Mouse (Mus musculus) CD8-positive naive resting alpha-beta T cell, adult 2 months (primary cell): ENCODE measurements around the gene Hmx3.

ENCODE experiments used
- DNase-seq, 2 experiments: peaks; one replicate each; pipeline ENCODE4 v3.0.0; 2022; ENCODE audit warnings: low read depth in 2 of 2, low spot score in 2 of 2

Gene Hmx3

DNA sequence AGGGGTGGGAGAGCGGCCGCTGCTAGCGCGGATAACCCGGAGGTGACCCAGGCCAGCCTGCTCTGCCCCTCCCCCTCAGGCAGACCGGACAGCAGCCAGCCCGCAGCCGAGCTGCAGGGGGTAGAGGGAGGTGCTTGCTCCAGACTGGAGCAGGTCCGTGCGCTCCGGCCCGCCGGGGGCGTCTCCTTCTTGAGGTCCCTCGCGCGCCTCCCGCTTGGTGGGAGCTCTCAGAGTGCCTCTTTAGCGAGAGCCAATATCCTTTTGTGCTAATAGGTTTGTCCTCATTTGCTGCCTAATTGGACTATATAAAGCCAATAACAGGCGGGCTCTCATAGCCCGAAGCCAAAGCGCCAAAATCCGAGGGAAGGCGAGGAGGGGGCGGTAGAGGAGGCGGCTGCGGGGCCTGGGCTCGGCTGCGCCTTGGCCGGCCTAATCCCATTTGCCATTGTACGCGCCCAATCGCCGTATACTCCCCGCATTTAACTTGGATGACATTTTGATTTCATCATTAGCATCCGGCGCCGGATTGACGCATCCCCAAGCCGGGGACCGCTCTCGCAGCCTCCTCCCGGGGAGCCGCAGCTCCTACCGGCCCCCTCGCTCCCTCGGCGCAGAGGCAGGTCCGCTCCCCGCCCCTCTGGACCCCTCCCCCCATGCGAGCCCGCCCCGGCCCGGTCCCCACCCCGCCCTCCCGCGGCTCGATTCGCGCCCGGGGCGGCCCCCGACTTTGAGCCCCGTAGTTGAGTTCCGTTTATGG is at the start of gene Hmx3:
Gene Hmx3 (plus strand): TSS at position 753 of the 757 bp plus-strand sequence.
- no peak for DNase-seq

GRCm38 (mm10) chr7:131503739-131504138 is 38.9 kb upstream of the Hmx3 start:
- no peak for DNase-seq

GRCm38 (mm10) chr7:131539979-131540378 is 2.7 kb upstream of the Hmx3 start:
- DNase-seq: peak; percentile 62 to 68

- DNase-seq: no peak
Measured at GRCm38 (mm10) chr7:131541184-131542114, 1.2 kb upstream of the Hmx3 start.

DNA sequence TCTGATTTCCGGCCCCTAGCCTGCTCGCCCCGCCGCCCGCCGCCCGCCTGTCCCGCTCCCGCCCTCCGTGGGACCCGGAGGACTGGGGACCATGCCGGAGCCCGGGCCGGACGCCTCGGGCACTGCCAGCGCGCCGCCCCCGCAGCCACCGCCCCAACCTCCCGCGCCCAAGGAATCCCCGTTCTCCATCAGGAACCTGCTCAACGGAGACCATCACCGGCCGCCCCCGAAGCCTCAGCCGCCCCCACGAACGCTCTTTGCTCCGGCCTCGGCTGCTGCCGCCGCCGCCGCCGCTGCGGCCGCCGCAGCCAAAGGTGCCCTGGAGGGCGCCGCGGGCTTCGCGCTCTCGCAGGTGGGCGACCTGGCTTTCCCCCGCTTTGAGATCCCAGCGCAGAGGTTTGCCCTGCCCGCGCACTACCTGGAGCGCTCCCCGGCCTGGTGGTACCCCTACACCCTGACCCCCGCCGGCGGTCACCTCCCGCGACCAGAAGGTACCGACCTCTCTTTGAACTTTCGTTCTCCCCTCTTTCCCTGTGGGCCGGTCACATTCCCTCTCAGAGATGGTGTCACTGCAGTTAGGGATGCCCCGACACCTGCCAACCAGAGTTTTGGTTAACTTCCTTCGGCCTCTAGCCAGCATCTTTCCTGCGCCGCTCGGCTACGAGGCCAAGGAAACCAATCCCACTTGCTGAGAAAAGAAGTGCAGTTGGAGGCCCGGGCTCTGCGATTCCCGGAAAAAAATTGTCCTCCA is 380 bp downstream of the Hmx3 start:
- DNase-seq: no peak

DNA sequence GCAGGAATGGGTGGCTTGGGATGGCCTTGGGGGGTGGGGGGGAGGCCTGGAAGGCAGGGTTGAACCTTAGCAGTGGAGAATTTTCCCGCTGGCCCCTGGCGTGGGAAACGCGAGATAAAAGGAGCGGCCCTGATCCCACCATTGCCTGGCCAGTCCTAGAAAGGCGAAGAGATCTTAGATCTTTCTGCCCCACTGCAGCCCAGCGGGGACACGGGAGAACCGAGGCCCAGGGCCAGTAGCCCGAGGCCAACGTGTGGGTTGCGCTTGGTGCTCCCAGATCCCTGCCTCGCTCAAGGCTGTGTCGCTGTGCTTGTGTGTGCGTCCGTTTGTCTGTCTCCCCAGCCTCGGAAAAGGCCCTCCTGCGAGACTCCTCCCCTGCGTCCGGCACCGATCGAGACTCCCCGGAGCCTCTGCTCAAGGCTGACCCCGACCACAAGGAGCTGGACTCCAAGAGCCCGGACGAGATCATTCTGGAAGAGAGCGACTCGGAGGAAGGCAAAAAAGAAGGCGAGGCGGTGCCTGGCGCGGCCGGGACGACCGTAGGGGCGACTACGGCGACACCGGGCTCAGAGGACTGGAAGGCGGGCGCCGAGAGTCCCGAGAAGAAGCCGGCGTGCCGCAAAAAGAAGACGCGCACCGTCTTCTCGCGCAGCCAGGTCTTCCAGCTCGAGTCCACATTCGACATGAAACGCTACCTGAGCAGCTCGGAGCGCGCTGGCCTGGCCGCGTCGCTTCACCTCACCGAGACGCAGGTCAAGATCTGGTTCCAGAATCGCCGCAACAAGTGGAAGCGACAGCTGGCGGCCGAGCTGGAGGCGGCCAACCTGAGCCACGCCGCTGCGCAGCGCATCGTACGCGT is 1.2 kb downstream of the Hmx3 start:
- no peak for DNase-seq

DNA sequence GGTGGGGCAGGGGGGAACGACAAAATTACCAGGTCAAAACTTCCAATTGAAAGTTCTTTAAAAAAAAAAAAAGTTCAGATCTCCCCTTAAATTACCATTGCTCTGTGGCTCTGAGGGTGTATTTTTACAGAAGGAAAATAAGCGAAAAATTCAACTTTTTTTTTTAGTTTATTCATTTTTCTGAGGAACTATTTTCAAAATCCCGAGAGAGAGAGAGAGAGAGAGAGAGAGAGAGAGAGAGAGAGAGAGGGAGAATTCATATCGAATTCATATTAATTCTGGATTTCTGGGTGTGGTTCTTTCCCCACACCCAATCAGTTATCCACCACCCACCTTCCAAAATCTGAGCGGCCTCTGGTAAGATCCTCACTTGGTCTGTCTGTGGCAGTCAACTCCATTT is 2.2 kb downstream of the Hmx3 start:
- DNase-seq: no peak

DNA sequence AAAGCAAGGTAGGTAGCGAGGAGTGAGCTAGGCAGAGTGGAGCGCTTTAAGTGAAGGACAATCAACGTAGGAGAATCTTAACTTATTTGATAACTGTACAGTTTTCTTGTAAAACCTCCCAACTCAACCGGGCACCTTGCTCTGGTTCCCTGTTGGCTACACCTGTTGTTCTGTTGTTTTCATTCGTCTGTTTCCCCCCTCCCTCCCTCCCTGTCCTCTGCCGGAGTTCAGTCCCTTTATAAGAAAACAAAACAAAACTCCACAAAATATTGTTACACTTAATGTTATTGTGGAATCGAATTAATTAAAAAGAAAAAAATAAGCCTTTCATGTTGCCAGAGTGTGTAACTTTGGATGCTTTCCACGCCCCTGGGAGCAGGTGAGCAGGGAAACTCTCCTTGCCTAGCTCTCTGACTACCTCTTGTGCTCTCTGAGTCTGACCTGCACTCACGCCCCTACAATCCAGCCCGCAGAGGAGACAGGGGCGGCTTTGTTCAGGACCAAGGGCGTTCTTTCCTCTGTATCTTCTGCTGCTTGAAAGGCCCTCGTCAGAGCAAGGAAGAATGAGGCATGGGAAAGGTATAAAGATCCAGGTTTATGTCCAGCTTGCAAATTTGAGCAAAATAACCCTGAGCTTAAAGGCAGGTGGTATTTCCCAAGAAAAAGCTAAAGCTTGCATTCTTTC is 3.2 kb downstream of the Hmx3 start:
- no peak for DNase-seq

DNA sequence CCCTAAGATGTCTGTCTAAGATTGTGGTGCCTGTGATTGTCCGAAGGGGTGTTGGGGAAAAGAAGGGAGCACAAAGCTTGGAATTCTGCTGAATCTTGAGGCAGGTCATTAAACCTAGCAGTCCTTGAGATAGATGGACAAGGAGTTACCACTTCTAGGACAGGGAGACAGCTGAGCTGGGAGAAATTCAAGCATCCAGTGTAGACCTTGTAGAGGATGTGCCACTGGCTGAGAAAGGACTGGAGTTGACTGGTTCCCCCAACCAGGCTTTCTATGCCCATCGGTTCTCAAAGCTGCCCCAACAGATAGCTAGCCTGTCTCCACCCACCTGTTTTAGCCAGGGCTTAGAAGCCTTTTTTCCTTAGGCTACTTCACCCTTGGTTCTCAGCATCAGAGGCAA is 3.8 kb downstream of the Hmx3 start:
- DNase-seq: no peak

DNA sequence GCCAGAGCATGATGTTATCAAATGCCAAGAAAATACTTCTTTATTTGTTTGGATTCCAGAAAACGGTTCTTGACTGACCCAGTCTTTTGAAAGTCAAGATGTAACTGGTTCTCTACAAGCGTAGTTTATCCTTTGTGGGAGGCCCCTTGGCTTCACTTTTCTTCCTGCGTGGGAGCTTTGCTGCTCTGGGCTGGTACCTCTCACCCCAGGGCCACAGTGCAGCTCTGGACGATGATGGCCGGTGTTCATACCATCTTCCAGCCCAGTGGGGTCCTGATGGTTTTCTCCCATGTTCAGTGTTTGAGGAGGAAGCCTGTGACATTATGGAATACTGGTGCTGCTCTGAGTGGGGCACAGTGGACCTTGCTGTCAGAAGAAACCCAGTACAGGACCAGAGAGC is 4.8 kb downstream of the Hmx3 start:
- DNase-seq: no peak

DNA sequence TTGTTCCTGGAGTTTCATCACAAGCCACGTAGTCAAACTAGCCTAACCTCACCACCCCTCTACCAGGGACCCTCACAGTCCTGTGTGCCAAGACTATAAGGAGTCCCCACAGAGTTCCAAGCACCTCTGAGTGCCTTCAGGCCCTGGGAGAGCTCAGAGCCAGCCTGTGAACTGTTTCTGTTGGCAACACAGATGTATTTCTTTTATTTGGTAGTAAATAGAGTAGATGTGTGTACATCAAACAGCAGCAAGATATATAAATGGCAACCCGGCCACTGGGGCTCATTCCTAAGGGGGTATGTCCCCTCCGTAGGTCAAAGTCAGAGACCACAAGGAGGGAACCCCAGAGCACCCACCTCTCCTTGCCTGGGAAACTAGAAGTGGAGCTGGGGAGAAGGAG is 5.8 kb downstream of the Hmx3 start, which contains the start of gene Hmx2:
Gene Hmx2 (plus strand): TSS at position 301 of the 400 bp plus-strand sequence.
- no peak for DNase-seq

DNA sequence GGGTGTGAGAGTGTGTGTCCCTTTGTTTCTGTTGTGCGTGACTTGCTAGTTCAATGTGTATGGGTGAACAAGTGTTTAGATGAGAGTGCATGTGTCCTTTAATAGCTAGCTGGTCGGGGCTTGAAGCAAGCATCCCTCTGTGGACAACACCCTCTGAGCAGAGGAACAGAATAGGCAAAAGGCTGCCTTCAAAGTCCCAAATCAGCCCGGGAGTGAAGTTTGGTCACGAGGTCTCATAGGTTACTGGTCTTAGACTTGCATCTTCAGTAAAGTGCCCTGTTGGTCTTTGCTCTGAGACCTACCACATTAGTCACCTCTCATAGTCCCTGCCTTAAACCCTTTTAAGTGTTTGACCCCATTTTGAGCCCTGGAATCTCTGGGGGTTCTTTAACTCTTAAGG is 8.8 kb downstream of the Hmx3 start:
- DNase-seq: no peak

GRCm38 (mm10) chr7:131551931-131552741 is 9.5 kb downstream of the Hmx3 start:
- no peak for DNase-seq

DNA sequence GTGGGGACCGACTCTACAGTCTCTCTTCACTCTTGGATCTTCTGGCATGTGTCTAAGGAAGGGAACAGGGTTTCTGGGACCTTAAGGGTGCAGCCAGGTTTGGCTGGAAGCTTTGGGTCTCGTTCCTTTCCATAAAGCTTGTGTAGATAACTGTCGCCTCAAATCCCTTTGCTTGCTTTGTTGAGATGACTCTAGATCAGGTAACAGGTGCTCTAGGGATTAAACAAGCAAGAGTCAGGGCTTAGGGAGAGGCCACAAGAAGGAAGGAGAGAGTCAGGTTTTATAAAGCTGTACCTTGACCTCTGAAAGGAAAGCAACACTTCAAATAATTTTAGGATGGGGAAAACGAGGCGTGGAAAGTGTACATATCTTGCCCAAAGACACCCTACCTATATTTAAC is 10.1 kb downstream of the Hmx3 start:
- DNase-seq: no peak

DNA sequence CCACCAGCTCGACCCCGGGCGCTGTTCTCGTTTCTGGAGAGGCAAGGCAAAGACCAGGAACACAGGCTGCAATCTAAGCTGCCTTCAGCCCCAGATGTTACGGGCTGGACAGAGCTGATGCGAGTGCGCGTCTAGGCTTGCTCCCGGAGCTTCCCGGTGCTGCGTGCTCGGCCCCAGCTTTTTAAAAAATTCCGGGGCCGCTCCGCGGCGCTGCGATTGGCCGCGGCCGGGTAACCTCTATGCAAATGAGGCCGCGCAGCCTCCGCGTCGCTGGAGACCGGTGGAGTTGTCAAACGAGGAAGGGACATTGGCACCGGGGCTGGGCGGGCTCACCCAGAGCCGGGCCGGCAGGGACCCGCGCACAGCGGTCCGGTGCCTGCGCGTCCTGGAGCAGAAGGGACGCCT is 11.1 kb downstream of the Hmx3 start:
- no peak for DNase-seq

DNA sequence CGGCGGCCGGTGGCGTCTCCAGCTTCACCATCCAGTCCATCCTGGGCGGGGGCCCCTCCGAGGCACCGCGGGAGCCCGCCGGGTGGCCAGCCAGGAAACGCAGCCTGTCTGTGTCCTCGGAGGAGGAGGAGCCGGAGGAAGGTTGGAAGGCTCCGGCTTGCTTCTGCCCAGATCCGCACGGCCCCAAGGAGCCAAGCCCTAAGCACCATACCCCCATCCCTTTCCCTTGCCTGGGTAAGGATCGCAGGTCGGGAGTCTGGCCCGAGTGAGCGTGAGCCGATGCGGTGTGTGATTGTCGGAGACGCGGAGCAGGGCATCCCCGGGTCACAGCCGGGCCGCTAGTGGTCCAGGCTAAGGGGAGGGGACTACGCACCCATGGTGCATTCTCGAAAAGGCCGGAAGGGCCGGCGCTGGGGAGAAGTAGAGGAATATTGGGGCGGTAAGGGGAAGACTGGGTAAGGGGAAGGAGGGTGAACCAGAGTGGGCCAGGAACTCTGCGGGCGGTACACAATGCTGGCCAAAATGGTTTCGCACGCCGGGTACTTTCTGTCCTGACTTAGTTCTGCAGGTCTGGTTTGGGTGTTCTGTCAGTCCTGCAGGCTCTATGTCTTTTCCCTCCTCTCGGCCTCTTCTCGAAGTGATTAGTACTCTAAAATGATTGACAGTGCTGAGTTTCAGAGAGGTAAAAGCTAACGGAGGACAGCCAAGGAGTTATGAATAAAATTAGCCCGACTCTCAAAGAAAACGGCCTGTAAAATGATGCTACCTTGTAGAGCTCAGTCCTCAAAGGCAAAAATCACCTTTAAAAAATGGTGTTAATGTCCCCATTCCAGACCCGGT is 11.9 kb downstream of the Hmx3 start:
- no peak for DNase-seq

GRCm38 (mm10) chr7:131555301-131556081 is 12.8 kb downstream of the Hmx3 start:
- no peak for DNase-seq
